Mouse (Mus musculus) CH12.LX (cell line): ENCODE data around the gene Zfhx3.

Source experiments
- CTCF ChIP-seq, 2 experiments: IDR thresholded peaks in 1 of 2; conservative IDR thresholded peaks in 1 of 2; 2 replicates each; pipeline ENCODE4 v1.5.1; 2011 to 2012; ENCODE audit warnings: low read depth in 2 of 2, low read length in 2 of 2, improper control_type of control experiment in 1 of 2, inconsistent platforms in 1 of 2, mild to moderate bottlenecking in 1 of 2, moderate library complexity in 1 of 2
- PAX5 ChIP-seq: IDR thresholded peaks from 2 replicates; pipeline ENCODE4 v1.6.1; 2012; ENCODE audit warnings: low read length, inconsistent platforms, mixed read lengths
- POLR2A ChIP-seq: IDR thresholded peaks from 2 replicates; pipeline ENCODE4 v1.6.1; 2011; ENCODE audit warnings: low read depth, mild to moderate bottlenecking, improper control_type of control experiment, low read length
- POLR2AphosphoS2 ChIP-seq: IDR thresholded peaks from 2 replicates; pipeline ENCODE4 v1.6.1; 2011; ENCODE audit warnings: low read depth, low read length, improper control_type of control experiment
- UBTF ChIP-seq: IDR thresholded peaks from 2 replicates; pipeline ENCODE4 v1.6.1; 2012; ENCODE audit warnings: low read depth, mild to moderate bottlenecking, inconsistent platforms, low read length, improper control_type of control experiment, moderate library complexity
- ZC3H11A ChIP-seq: IDR thresholded peaks from 2 replicates; pipeline ENCODE4 v1.6.1; 2012; ENCODE audit warnings: low read depth, mild to moderate bottlenecking, inconsistent platforms, low read length, improper control_type of control experiment

GRCm38 (mm10) chr8:108232326-108232725 is 289.9 kb downstream of the Zfhx3 start:
- no peak for TF ChIP-seq CTCF (conservative IDR thresholded peaks at IDR 0.05 in 1 of 2, IDR thresholded peaks at IDR 0.05 in 1 of 2; ENCODE audit: low read depth in 2 of 2, low read length in 2 of 2)
- TF ChIP-seq POLR2A, result no peak
- no peak for TF ChIP-seq ZC3H11A
- TF ChIP-seq POLR2AphosphoS2, result no peak
- no peak for TF ChIP-seq PAX5
- TF ChIP-seq UBTF, result no peak
